Mouse (Mus musculus) left cerebral cortex, adult 18-20 months (tissue): ENCODE data around the gene Atrn. TPM values are rescaled to one million over a fixed set of nuclear protein-coding genes. Genes with fewer than 3 reads are reported as not detected.
"Not testable (repeated sequence)": the region's sequence is repeated elsewhere in the genome, so short reads cannot be mapped to it uniquely, and the experiment has no call there.

Source experiments
- DNase-seq, 2 experiments: peaks; one replicate each; pipeline ENCODE4 v3.0.0; 2021 to 2022; ENCODE audit warnings: low spot score in 2 of 2, mixed read lengths in 1 of 2
- total RNA-seq, 2 experiments: library from RNA; stranded (reverse); gene quantifications; 2 replicates each; pipeline ENCODE4 v1.2.3; 2021

The Atrn gene
- total RNA-seq, 2 experiments from 2014 or later: 109 to 110 TPM

DNA sequence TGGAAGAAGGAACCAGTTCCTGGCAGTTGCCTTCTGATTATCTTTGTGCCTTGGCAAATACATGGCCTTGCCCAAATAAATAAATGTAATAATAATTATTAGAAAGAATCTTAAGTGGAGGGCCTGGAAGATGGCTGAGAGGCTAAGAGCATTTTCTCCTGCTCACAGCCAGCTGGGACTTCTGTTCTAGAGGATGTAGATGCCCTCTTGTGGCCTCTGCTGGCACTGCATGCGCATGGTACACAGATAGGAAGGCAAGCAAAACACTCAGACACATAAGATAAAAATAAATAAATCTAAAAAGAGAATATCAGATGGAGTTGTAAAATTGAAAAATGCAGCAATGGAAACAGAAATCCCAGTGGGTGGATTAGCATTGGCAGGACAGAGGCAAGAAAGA, 44.3 kb downstream of the Atrn start:
- peak; percentile 94 to 97 for DNase-seq

DNA sequence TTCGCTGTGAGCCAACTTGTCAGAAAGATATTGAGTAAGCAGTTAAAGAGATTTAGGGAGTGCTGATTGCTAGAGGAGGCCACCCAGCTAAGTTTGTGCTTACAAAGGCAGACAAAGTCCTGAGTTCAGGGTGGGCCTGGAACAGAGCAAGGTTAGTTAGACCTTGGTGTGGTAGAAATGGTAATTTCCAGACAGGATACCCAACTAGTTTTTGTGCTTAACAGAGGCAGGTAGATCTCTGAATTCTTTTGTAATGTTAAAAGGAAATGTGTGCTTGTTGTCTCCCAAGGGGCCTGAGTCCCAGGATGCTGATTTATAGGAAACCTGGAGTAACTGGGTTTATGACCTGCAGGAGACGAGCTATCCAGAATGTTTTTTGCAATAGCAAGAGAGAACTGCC, 52.6 kb downstream of the Atrn start:
- no peak for DNase-seq

DNA sequence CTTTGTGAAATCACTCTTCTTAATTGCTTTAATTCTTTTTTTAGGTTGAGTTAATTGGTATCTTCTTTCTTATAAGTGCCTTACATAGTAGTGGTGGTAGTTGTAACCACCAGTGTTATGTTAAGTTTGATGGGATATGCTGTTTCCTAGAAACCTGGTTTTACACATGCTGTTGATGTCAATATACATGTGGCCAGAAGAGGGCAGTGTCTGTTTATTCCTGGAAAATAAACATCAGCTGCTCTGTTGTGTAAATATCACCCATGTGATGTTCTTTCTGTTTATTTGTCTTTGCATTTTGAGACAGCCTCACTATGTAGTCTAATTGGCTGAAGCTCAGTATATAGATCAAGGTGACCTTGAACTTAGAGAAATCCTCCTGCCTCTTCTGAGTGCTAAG, 55.6 kb downstream of the Atrn start:
- DNase-seq: no peak

DNA sequence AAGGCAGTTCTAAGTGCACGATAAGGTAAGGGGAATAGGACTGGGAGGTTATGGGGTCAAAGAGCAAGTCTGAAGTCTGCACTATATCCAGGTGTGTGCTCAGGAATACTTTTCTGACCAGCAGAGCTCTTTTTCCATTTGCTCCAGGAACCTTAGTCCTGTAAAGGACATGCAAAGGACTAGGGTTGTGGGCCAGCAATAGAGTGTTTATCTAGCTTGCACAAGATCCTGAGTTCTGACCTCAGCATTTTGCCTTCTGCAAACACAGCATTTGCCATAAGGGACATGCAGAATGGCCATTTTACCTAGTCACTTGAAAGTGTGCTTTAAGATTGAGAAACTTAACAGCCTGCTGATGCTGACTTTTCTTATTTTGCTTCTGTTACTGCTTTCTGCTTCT, 58.7 kb downstream of the Atrn start:
- no peak for DNase-seq

DNA sequence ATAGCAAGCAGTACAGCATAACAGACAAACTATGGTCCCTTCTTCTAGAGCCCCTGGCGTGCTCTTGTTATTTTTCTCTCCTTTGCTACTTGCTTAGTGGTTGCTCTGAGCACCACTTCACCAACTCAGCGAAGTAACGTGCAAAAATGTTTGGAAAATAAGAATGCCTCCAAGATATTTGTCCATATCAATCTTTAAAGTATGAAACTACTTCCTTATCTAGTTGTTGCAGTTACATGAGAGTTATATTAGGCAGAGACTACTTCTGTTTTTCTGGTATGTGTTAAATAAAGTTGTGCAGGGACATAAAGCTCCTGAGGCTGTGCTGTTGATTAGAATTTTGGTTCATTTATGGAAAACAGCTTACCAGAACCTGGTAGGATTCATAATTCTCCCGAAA, 64.7 kb downstream of the Atrn start:
- DNase-seq: no peak

DNA sequence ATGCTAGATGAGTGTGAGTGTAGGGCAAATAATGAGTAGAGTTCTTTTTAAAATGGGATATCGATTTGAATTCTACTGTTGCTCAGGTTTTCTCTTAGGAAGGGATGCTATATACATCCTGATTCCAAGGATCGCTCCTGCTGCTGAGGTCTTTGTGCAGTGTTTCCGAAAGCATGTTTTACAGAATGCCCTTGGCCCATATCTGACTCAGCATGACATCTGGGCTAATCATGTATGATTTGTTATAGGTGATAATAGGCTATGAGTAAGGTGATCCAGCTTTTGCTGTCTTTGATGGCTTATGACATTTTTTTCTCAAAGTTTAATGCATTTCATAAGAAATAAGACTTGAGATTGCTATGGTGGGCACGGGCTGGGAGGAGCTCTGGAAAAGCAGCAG, 66.1 kb downstream of the Atrn start:
- no peak for DNase-seq

DNA sequence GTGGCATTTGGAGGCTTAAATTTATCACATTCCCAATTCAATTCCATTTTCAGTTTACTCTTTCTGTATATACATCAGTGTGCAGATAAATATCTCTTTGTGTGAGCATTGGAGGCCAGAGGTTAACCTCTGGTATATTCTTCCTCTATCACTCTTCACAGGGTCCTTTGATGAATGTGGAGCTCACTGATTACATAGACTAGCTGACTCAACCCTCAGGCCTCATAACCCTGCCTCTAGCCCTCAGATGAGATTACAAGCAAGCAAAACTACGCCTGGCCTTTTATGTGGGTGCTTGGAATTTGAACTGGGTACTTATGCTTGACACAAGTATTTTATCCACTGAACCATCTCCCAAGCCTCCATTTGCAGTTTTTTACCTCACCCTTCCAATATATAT, 68.6 kb downstream of the Atrn start:
- no peak for DNase-seq

DNA sequence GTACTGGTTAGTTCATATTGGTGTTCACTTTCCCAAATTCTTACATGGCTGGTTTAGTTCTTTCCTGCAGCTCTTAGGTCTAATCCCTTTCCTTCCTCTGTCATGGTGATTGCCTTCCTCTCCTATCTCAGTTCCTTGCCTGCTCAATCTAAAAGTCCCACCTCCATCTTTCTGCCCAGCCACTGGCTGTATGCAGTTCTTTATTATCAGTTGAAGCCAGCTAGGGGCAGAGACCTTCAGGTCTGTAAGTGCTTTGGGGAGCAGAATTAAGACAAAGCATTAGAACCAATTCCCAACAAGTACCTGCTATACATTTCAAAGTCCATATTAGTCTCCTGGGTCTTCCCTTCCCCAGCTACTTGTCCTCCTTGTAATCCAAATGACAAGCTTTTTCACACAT, 71.3 kb downstream of the Atrn start:
- no peak for DNase-seq

DNA sequence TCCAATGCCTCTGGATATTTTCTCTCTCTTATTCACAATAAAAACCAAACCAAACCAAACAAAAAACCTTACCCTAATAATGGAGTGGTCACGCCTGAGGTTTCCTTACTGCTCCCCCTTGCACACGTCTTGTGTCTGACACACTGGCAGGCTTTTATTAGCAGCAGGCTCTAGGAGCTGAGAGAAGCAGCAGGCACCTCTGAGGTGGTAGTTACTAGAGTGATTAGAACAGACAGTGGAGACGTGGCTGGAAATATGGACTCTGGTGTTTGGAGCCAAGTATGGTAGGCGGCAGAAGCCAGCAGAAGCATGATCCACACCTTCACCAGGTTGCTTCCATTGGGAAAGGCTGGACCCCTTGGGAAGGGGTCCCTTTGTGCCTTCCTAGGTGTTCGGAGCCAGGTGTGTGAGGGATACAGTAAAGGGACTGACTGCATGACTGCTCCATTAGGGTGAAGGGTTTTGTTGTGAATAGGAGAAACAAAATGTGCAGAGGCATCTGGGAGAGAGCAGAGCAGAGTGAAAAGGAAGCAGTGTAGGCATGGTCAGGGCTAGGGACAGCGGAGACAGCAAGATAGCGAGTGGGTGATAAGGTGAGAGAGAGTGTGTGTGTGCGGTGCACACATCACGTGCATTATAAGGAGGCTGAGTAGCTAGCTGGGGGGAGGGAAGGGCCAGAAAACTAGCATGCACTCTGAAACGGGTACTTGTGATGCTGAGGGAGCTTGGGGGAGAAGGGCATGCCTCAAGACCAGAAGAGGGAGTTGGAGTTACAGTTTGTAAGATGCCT, 72.0 kb downstream of the Atrn start:
- DNase-seq: no peak

DNA sequence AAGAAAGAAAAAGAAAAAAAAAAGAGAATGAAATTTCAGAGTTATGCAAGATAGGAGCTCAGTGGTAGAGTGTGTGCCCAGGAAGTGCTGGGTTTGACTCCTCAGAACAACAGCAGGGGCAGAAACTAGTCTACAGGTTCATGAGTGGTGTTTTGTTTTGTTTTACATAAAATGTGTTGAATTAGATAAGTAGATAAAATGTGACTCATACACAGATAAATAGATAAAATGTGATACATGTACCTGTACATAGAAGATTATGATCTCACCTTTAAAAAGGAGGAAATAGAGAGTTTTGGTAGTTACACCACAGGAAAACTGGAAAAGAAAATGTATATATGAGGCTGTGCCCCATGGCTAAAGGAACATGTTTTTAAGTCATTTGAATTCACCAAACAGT, 72.8 kb downstream of the Atrn start:
- DNase-seq: no peak

DNA sequence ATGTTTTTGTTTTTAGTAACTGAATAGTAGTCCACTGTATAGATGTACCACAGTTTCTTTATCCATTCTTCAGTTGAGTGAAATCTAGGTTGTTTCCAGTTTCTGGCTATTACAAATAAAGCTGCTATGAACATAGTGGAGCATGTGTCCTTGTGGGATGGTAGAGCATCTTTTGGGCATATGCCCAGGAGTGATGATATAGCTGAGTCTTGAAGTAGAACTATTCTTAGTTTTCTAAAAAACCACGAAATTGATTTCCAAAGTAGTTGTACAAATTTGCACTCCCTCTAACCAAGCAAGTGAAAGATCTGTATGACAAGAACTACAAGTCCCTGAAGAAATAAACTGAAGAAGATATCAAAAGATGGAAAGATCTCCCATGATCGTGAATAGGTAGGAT, 86.5 kb downstream of the Atrn start:
- DNase-seq: peak in 1 of 2 experiments; percentile 27

DNA sequence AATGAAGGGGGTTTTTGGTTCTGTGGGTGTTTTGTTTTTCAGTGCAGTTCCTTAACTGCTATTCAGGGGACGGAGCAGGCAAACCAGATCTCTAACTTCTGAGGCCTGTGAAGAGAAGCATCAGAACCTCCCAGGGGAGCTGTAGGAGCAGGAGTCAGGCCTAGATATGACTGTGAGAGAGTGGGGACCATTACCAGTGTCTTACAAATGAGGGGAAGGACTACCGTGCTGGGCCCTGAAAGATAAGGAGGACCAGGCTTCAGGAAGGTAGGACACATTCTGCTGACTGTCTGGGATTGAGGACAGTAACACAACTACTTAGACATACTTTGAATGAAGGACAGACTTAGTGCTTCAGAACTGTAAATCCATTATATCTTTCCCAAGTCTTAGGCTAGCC, 102.8 kb downstream of the Atrn start:
- no peak for DNase-seq

DNA sequence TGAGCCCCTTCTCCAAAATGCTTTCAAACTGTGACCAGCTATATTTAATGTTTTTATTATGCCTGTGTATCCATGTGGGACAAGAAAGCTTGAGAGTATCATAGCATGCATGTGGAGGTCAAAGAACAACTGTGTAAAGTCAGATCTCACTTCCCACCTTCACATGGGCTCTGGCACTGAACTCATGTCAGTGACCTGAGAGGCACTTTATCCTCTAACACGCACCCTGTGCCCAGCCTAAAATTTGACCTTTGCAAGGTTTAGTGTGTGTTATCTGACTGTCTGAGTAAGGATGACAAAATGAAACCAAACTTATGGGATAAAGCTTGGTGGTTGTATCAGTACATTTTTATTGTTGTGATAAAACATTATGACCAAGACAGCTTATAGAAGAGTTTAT, 104.3 kb downstream of the Atrn start:
- DNase-seq: no peak

DNA sequence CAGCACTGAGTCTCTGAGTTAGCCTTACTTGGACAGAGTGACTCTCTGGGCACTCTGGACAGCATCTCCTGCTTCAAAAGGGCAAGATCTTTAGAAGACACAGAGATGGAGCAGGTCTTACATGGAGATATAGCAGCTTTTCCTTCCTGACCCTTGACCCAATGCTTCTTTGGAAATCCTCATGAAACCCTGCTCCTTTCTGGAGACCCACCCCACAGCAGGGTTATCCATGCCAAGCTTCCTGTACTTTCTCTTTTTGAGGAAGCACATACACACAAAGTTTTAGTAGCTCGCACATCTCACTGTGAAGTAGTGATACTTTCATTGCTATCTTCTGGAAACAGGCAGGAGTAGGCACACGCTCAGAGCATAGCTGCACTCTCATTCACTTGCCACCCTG, 118.9 kb downstream of the Atrn start:
- DNase-seq: no peak

DNA sequence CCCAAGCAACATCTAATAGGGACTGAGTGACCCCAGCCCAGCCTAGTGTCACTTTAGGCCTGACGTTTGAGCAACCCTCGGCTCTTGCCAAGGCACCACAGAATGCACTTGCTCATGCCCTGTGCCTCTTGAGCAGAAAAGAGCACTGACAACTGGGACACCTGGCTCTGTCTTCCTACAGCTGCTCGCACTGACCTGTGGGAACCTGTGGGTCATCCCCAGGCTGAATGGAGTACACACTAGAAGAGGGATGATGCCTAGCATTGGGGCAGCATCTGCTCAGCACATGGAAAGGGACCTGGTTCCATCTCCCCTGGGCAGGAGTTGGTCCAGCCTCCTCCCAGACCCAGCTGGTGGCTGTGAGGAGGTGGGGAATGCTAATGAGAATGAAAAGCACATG, 120.6 kb downstream of the Atrn start:
- no peak for DNase-seq

DNA sequence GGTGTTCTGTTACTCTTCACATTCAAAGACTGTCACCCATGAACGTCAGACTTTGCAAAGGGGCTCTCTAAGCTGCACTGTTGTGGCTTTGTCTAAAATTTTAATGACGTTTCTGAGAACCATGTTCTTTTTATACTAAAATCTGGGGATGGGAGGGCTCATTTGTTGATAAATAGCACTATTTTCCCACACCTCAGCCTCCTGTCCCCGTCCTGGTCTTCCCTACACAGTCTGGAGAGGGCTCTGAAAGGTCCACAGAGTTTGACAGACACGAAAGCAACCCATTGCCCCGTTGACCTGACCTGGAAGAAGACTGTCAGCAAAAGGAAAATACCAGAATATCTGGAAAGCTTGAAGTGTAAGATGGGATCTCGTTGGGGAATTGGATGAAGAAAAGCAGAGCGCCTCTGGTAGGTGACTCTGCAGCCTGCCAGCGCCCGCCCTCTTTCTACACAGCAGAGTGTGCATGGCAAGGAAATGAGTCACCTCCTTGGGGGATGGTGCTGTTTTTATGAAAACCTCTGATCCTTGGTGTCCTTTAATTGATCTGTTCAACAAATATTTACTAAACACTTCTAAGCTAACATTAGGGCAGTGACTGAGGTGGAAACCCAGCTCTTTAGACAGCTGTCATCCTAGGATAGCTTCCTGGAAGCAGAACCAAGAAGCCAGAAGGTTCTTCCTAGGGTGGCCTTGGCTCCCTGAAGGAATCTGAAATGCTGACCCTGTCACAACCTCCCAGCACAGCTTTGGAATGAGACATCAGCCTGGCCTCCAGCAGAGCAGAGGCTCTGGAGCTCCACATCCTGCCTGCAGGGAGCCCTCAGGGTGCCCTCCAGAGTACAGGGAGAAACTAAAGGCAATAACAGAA, 123.0 kb downstream of the Atrn start:
- peak in 1 of 2 experiments; percentile 29 for DNase-seq

DNA sequence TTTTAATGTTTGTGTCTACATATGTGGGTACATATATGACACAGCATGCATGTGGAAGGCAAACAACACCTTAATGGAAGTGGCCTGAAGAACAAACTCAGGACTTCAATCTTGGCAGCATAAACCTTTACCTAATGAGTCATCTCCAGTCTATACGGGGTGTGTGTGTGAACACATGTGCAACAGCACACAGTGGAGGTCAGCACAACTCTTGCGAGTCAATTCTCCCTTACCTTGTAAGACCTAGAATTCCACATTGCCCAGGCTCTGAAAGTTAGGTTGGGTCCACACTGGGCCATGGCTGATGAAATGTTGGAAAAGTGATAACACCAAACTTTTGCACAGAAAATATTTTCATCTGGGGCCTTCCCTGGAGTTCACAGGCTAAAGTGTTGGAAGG, 124.3 kb downstream of the Atrn start:
- DNase-seq: no peak

DNA sequence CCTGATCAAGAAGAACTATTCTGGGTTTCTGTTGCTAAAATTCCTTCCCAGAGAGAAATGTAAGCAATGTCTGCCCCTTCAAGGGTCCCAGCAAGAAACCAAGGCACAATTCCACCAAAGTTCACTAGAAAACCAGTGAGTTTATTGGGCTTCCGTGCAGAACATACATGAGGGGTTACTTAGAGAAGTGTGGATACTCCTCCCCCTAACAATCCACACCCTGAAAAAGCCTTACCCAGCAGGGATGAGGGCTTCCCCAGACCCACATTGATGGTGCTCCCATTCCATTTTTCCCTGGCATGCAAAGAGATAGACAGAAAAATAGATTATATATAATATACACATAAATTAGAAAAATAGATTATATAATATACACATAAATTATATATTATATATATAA, 124.7 kb downstream of the Atrn start:
- no peak for DNase-seq

DNA sequence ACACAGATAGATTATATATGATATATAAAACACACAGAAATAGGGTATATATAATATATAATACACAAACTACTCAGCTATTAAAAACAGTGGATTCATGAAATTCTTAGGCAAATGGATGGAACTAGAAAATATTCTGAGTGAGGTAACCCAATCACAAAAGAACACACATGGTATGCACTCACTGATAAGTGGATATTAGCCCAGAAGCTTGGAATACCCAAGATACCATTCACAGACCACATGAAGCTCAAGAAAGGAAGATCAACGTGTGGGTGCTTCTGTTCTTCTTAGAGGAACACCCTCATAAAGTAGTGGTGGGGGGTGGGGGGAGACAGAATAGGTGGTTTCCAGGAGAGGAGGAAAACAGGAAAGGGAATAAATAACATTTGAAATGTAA, 125.1 kb downstream of the Atrn start:
- DNase-seq: not testable (repeated sequence)

DNA sequence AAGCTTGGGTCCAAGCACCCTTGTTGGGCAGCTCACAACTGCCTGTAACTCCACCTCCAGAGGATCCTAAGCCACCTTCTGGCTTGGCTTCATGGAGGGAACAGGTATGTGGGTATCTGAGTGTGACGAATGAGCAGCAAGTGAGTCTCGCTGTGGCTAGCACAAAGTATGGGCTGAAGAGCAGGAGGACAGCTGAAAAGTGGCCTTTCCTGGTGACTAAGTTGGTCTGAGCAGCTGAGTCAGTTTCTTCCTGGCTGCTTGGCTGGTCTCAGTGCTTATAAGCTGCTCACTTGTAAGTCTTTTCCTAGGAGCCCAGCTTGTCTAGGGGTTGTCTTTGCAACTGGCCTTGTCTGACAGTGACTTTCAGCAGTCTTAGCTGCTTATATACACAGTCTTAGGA, 130.0 kb downstream of the Atrn start:
- DNase-seq: no peak

DNA sequence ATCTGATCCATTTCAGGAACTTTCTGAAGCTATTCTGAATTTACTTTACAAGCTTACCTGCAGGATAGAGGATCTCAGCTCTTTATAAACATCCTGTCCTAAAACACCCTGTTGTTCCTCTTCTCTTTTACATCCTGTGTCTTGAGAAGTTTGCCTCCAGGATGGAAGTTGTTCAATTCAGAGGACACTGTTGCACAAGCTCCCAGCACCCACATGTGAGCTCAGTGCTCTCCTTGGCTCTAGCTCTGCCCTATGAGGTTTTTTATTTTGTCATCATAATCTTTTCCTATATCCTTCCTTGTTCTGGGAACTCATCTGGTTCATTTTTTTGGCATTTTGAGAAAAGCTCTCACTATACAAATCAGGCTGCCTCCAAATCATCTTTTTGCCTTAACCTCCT, 130.5 kb downstream of the Atrn start:
- no peak for DNase-seq

DNA sequence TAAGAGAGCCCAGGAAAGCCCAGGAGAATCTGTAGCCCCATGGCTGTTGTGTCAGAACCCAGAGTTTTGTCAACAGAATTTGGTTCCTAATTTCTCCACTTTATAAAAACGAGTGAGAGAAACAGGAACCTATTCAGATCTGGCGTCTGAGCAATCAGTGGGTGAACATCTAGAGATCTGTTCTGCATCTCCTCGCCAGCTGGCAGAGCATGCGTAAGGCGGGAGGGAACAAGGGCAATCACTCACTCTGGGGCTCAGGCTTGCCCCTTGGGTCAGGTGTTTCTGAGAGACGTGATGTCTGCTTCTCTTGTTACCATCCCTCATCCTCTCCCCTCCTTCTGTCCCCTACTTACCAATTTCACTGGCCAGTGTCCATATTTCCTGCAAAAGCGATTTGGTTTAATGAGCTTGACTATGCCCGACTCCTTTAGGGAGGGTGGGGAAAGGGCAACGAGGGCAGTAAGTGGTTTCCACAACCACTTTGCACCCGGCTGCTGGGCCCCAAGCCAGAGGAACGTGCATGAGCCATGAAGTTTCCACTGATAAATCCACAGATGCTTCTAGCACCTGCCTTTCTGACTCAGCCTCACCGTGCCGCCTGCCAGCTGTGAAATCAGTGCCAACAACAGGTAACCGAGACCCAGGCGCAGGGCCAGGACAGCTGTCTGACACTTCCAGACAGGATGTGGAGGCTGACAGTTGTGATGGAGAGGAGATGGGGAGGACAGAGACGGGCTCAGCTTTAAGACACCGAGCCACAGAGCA, 131.1 kb downstream of the Atrn start:
- peak in 1 of 2 experiments; percentile 31 for DNase-seq
